Mouse (Mus musculus) spleen, adult 12 weeks (tissue): Measurements from ENCODE around the gene Pdzd2.

Experiments
- DNase-seq: peaks from one replicate; pipeline ENCODE4 v3.0.0; 2022; ENCODE audit warnings: low spot score

Pdzd2 gene

DNA sequence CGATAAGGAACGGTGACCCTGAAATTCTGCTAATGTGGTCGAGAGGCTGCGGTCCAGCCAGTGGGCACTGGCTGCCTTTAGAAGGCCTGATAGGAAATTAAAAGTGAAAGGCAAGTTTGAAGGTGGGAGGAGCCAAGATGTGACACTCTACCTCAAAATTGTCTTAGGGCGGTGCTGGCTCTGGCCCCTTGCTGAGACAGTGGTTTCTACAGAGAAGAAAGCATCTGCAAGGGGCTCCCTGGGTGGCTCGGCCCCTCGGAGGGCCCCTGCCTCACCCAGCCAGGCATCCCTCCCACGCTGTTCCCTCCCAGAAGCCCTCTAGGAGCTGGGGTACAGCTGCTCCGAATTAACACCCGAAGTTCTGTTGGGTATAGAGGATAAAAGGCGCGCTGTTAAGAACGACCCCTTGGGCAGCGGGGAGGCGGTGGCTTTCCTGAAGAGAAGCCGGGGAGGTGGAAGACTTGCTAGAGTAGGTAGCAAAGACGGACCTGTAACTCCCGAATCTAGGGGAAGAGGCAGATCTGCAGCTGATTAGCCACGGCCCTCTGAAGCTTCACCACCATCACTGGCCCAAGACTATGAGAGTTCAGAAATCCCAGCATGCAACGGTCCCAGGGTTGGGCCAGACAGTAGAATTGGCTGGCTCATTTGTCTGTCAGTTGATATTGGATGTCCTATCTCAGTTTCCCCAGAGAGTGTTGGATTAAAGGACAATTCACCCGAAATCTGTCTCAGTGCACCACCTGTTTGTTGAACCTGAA is 71.8 kb downstream of the Pdzd2 start:
- DNase-seq: no peak

GRCm38 (mm10) chr15:12665946-12666345 is 73.8 kb downstream of the Pdzd2 start:
- no peak for DNase-seq

DNA sequence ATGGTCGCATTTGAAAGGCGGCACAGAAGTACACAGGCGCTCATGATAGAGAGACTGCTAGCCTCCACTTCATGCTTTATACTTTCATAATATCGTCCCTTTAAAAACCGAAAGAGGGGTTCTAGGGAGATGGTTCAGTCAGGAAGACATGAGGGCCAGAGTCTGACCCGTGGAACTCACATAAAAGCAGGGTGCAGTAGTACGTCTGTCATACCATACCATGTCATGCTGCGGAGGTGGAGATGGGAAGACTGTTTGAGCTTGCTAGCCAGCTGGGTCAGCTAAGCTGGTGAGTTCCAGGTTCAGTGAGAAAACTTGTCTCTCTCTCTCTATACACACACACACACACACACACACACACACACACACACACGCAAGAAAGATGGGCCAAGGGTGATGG is 76.4 kb downstream of the Pdzd2 start:
- no peak for DNase-seq

DNA sequence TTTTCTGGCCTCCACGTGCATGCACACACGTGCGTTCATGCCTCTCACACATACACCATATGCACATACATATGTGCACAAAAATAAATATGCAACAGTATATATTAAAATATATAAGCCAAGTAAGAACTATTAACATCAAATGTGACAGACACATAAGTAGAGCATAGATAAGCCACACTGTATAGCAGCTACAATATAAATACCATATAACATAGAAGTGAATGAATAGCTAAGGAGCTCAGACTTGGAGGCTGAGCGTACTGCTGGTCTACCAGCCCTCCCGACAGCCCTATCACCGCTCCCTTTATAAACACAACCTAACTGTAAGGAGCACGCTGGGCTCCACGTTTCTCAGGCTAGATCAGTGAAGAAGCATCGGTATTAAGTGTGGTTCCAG is 79.4 kb downstream of the Pdzd2 start:
- DNase-seq: no peak

DNA sequence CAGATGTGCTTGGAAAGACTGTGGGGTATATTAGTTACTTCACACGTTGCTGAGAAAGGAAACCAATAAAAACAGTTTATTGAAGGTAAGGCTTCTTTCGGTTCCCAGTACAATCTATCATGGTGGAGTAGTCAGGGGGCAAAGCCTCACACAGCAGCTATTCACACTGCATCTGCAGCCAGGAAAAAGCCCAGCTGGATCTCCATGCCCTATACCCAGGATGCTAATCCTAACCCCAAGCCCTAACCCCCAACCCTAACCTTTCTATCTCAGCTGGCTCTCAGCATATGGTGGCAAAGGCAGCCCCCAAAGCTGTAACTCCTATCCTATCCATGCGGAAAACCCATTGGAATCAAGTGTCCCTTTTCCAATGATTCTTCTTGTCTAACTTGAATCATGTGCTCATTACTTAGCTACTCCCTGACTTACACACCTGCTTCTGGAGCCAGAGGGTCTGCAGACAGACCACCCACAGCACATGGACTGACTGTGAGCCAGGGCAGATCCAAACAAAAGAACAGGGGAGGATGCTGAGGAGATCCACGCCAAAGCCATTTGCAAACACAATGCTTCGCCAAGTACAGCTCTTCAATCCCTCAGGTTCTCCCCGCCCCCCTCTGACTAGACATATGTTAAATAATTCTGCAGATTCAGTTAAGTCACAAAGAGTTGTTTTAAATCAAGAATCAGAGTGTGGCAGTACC is 83.6 kb downstream of the Pdzd2 start:
- DNase-seq: no peak

GRCm38 (mm10) chr15:12655316-12655715 is 84.4 kb downstream of the Pdzd2 start:
- no peak for DNase-seq

DNA sequence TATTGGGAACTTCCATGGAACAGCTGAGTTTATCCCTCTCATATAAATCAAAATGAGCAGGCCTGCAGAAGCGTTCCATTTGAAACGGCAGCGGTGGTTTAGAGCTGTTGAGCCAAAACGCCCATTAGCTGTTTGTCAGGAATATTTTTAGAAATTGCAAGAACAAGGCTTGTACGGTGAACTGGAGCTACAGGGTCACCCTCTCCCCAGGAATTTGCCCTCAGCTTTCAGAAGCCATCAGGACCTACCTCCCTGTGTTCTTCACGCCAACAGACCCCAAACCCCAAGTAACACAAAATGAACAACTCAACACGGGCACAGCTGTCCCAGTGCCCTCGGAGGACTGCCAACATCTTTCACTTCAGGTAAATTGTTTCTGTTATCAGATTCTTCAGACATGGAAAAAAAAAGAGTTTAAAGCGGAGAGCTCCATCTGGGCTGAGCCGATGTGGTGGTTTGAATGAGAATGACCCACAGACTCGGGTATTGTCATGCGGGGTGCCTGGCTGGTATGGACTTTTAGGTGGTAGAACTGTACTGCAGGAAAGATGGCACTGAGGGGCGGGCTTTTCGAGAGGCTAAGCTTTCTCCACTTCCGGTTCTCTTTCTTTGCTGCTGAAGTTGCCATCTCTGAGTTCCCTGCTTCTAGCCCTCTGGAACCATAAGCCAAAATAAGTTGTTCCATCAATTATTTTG is 87.2 kb downstream of the Pdzd2 start:
- no peak for DNase-seq

- DNase-seq: no peak
Observed at GRCm38 (mm10) chr15:12650236-12650635, 89.5 kb downstream of the Pdzd2 start.

- no peak for DNase-seq
Observed at GRCm38 (mm10) chr15:12649674-12650073, 90.0 kb downstream of the Pdzd2 start.

DNA sequence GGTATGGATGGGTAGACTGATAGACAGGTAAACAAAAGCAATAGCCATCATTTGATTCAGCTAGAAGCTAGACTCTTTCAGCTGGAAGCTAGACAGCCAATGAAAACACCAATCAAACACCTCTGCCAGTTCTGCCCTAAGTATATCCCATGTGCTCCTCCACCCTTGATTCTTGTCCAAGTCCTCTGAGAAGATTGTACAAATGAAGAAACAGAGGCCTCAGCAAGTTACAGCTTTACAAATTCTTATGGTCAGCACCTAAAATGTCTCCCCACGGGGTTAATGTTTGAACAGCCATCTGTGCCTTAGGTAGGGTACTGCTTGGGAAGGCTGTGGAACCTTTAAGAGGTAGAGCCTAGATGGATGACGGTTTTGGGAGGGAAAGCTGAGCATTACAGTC is 90.6 kb downstream of the Pdzd2 start:
- DNase-seq: no peak

DNA sequence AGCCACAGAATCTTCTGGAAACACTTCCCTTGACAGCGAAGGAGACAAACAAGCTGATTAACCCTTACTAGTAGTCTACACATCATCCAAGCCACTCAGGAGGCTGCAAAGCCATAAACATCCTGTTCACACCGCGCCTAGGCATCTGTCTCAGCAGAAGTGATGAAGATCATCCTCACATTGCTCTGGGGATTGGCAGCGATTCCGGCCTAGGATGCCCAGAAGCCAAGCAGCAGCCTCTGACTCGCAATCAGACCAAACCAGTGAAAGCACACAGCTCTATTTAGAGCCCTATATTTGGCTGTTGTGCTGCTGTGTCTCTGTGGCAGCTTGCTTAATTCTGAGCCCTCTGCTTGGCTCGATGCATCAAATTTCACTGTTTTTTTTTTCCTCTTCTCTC is 99.0 kb downstream of the Pdzd2 start:
- DNase-seq: no peak

DNA sequence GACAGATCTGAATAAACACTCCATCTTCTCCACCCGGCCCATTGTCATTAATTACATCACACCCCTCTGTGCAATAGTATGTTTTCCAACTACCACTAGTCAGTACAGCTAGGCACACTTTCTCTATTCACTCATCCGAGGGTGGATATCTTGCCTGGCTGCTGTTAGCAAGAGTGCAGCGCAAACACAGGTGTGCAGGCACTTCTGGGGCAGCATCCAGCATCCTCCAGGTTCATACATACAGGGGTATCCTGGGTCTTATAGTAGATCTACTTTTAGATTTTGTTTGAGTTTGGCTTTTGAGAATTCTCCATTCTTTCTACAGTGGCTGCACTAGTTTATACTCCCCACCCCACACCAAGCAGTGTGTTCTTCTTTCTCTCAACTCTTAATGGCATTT is 99.9 kb downstream of the Pdzd2 start:
- DNase-seq: no peak

- DNase-seq: no peak
Observed at GRCm38 (mm10) chr15:12639181-12639580, 100.5 kb downstream of the Pdzd2 start.

GRCm38 (mm10) chr15:12638370-12639030 is 101.2 kb downstream of the Pdzd2 start:
- DNase-seq: no peak

- DNase-seq: no peak
Observed at GRCm38 (mm10) chr15:12637511-12637910, 102.2 kb downstream of the Pdzd2 start.

GRCm38 (mm10) chr15:12636386-12636785 is 103.3 kb downstream of the Pdzd2 start:
- DNase-seq: no peak

DNA sequence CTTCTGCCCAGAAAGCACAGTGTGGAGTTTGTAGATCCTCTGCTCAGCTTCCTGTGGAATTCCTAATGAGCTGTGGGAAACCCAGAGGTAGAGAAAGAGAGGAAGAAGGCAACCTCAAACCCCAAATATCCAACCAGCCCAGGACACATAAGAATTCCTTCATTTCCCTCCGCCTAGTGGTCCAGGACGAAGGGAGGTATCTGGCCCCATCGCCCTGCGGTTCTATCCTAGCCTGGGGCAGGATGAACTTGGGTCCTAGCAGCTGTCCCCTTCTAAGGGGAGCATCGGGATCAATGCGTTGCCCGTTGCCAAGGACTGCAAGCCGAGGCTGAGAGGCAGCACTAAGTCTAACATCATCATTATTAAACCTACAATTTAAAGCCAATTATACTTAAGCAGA is 104.8 kb downstream of the Pdzd2 start:
- DNase-seq: no peak

GRCm38 (mm10) chr15:12629164-12629563 is 110.6 kb downstream of the Pdzd2 start:
- DNase-seq: no peak

GRCm38 (mm10) chr15:12628451-12628850 is 111.3 kb downstream of the Pdzd2 start:
- DNase-seq: no peak

DNA sequence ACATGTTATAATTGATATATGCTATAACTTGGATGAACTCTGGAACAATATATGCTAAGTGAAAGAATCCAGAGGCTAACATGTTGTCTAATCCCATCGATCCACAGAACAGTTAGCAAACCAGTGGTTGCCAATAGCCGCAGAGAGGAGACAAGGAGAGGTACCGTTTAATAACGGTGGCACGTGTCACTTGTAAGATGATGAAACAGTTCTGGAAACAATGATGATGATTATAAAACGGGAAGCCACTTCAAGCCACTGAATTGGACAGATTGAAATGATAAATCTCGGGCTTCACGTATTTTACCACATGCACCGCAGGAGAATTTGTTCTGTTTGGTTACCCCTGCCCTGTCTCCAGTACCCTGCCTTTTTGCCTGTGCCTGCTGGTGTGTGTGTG is 112.8 kb downstream of the Pdzd2 start:
- DNase-seq: no peak

GRCm38 (mm10) chr15:12626166-12626565 is 113.6 kb downstream of the Pdzd2 start:
- no peak for DNase-seq

GRCm38 (mm10) chr15:12625524-12625923 is 114.2 kb downstream of the Pdzd2 start:
- no peak for DNase-seq

DNA sequence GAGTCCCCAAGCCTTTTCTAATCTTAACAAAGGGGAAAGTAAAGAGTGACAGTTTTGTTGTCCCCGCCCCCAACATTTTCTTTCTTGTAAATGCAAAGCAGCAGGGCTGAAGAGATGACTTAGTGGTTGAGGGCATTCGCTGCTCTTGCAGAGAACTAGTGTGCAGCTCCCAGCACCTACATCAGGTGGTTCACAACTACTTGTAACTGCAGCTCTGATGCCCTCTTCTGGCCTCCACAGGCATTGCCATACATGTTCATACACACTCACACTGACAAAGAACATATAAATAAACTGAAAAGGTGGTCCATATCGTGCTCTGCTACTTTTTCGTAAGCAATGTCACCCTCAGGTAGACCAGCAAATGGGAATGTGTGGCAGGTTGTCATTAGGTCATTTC is 116.2 kb downstream of the Pdzd2 start:
- no peak for DNase-seq
